Mouse (Mus musculus) urinary bladder, adult 2 months (tissue): ENCODE measurements at regions not wholly inside any gene's neighbourhood (a gene's known extent, or its start where the extent isn't known, plus 50 kb on each side); places are given as distances from the start of the nearest gene placed in this dataset.
A peak's percentile ranks its signal among the peaks of the same experiment; 100 is the strongest.
"Not testable (repeated sequence)": the region's sequence is repeated elsewhere in the genome, so short reads cannot be mapped to it uniquely, and the experiment has no call there.

ENCODE experiments used
- DNase-seq: peaks from one replicate; pipeline ENCODE4 v3.0.0; 2022; ENCODE audit warnings: low spot score

DNA sequence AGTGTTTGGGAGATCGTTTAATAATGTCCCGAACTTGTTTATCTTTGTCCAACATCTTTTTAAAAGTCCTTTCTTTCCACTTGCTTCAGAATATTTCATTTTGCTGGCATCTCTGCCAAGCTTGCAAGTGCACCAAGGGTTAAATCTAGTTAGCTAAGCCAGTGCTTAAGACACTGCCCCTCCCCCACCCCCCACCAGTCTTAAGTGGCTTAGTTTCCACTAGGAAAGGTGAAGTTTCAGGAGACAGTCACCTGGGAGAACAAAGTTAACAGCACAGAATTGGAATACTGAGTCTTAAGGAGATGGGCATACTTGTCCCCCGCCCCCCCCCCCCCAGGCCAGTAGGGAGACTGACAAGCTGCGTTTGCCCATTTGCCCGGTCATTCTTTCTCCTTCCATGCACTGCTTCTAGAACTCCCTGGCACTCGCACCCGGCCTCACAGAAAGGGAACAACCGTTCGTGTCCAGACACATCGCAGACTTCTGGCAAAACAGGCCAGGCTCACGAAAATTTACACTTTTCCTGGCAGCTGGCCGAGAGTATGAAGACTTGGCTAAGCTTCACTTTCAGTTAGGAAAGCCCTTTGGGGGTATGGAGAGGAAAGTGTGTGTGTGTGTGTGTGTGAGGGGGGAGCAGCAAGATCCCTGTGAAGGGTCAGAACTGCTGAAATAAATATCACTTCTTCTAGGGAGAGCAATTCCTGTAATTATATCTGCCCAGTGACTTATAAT, 219.2 kb downstream of the Bcl11a start:
- DNase-seq = peak; percentile 30

DNA sequence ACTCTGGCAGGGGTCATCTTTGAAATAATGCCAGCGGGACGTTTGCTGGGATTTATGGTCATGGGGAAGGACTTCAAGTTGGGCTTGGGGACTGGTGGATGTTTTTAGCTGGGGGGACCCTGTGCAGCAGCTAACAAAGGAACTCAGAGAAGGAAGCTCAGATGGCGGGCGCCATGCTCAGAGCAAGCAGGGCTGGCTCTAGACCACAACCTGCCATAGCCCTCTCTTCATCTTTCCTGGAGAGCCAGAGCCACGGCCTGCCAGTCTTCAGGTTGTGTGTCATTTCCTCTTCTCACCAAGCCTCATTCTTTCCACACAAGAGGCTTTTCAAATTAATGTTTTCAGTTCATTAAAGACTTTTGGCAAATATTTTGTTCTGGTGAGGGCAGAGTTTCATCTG, 219.9 kb downstream of the Bcl11a start:
- DNase-seq = no peak

- DNase-seq = no peak
Measured at GRCm38 (mm10) chr11:24300351-24300750, 222.5 kb downstream of the Bcl11a start.

DNA sequence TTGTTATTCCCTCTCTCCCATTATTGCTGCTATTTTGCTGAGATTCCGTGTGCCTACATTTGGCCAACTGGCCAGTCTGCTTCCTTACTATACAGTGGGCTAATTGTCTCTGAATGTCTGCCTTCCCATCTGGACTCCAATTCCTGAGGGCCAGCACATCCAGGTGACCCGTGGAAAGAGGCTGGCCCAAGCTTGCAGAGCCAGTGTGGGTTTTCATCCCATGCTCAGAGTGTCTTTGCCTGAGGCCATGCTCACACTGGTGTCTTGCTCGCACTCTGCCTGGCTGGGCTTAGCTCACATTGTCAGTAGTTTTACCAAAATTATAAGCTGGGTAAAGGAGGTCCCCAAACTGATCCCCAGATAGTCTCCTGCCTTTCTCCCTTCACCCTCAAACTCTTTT, 223.3 kb downstream of the Bcl11a start:
- DNase-seq = no peak

DNA sequence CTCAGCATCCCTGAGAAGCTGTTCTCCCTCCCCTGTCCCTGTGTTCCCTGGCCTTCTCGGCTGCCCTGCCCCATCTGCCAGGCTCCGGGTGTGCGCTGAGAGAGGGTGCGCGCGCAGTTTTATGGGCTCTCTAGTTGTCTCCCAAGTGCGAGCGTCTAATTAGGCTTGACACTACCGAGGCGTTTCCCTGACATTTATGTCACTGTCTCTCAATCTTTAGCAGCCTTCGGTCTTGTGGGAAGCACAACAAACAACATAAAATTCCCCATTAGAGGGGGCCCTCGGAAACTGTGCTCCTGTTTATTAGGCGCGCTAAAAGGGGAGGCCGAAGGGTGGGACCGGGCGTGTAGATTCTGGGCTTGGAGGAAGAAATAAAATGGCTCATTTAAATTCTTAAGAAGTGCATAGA, 227.3 kb downstream of the Bcl11a start:
- no peak for DNase-seq

GRCm38 (mm10) chr11:24305691-24306090, 227.8 kb downstream of the Bcl11a start:
- no peak for DNase-seq

DNA sequence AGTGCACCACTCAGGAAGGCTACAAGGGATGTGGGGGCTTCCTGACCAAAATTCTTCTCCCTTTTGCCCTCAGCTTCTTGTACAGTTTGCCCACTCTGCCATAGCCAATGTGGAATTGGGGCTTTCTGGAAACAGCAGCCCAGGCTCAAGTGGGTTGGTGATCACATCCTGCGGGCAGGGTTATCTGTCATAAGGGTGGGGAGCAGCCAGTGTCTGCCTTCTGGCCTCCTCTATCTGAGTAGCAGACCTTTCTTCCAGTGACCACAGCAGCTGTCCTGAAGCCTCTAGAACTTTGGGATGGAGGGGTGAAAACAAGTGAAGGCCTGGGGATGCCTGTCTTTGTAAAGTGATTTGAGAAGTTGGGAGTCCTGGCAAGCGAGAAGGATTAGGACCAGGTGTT, 228.2 kb downstream of the Bcl11a start:
- no peak for DNase-seq

- no peak for DNase-seq
Measured at GRCm38 (mm10) chr11:24307601-24308252, 229.9 kb downstream of the Bcl11a start.

DNA sequence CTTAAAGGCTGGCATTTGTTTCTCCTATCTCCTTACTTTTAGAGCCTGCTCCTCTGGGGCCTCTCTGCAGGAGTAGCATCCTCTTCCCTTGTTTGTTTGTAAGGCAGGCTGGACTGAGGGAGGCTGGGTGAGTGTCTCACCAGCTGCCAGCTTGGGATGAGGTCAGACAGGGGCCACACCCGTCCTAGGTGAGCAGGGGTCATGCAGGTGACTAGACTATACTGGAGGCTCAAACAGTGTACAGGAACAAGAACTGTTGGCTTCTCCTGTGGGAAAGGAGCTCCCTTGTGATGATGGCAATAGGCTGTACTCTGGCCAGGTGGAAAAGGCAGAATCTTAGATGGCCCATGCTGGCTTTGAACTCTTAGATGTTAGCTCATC, 230.4 kb downstream of the Bcl11a start:
- no peak for DNase-seq

DNA sequence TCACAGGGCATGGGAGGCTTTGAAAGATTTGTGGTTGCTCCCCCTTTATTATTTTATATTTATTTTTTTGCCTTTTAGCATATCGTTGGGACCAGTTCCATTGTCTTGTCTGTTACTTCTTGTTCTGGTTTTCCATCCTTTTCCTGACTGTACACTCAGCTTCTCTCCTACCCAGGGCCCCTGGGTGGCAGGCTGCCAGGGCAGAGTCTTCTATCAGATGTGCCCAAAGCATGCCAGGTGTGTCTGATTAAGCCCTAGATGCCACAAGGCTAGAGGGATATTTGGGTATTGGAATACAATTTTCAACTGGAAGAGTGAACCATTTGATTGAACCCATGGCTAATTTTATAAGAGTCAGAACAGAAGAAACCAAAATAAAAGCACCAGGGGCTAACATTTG, 236.2 kb downstream of the Bcl11a start:
- no peak for DNase-seq

- DNase-seq = no peak
Measured at GRCm38 (mm10) chr11:24315582-24315981, 237.7 kb downstream of the Bcl11a start.

DNA sequence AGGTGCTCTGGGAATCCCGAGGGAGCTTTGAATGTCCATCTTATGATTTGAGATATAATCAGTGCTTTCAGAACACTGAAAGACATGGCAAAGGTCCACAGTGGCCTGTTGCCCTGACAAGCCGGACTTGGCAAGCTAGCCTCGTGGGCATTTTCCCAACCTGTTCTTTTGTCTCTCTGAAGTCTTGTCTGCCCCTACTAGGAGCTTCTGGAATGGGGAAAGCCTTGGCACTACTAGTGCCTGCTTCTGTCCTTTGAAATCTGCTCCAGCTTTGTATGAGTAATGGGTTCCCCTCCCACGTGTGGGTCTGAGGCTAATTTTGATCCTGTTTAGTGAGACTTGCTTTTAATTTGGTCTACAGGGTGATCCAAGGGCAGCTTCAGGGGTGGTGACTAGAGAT, 238.3 kb downstream of the Bcl11a start:
- no peak for DNase-seq

DNA sequence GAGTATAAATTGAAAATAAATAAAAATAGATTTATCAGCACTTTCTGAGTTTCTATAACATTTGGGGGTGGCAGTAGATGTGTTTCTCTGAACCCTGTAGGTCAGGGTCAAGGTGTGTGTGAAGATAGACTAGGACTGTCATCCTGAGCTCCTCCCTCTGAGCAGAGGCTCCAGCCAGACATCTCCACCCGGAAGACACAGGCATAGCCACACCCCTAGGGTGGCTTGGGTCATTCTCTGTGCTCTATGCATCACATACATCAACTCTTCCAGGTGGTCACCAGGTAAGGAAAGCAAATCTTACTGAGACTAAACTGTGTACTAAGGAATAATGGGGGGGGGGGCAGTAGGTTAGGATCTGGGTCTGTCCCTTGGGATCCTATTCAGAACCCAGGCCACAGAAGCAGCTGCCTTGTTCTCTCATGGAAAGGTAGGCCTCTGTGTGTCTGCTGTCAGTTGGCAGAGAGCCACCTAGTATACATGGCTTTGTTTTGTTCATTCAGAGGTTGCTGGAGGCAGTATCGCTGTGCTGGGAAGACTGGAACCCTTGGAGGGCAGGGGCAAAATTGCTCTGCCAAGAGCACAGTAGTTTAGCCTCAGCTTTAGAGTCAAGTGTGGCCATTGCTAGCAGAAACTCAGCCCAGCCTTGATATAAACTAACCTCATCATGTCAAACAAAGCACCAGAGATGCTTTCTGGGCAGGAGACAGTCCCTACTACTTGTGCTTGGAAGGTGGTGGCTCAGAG, 240.3 kb downstream of the Bcl11a start:
- no peak for DNase-seq

- no peak for DNase-seq
Measured at GRCm38 (mm10) chr11:24319222-24319621, 241.4 kb downstream of the Bcl11a start.

- not testable (repeated sequence) for DNase-seq
Measured at GRCm38 (mm10) chr11:24322412-24322811, 244.6 kb downstream of the Bcl11a start.

GRCm38 (mm10) chr11:24328481-24328880, 250.6 kb downstream of the Bcl11a start:
- no peak for DNase-seq

DNA sequence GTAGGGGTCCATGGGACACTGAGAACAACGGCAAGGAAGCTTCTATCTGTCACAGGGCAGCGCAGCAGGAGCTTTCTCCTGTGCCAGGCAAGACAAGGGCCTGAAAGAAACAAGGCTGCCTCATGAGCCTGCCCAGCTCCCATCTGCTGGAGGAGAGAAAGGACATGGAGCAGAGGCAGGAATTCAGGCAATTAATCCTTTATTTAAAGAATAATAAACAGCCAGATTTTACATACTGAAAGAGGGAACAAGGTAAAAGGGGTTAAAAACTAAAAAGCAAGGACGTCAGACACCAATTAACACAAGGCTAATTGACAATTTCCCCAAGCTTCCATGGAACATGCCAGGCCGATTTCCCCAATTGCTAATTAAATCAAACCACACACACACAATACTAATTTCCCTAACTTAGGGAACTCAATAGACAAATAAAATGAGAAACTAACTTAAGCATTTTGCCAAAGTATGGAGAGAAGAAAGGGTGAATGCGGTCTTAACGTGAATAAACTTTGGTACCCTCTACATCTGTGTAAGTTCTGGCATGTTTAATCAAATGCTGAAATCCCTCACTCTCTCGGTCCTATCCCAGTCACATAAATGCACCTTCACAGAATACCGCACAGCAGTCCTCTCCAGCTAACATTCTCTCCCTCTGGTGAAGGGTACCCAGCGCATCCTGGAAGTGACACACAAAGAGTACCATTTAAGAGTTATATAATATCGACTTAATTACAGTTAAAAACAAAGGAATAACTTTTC, 252.7 kb downstream of the Bcl11a start:
- no peak for DNase-seq

DNA sequence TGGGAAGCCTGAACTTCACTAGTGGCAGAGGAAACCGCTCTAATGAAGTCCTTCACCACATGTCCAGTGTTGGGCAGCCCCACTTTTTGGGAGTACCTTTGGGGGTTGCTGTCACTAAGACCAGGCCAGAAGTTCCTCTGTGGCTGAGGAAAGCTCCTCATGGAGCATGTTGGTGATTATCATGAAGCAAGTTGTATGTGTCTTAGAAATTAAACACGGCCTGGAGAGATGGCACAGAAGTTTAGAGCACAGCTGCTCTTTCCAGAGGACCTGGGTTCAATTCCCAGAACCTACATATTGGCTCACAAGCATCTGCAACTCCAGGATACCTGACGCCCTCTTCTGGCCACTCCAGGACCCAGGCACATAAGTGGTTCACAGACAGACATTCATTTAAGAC, 254.4 kb downstream of the Bcl11a start:
- DNase-seq = no peak

DNA sequence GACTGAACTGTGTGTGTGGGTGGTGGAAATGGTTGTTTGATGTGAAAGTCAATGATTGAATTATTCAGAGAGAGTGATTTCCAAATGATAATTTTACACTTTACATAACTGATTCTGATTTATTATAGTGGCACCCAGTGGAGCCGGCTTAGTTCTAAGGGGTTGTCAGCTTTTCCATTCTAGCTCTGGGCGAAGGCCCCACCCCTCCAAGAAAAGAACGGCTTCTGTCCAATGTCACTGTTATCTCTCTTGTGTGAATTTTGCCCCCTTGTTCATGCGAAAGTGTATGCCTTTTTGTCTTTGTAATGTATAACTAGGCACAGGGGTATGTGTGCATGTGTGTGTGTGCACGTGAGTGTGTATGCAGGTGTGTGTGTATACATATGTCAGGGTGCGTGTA, 255.3 kb downstream of the Bcl11a start:
- DNase-seq = no peak

GRCm38 (mm10) chr11:24335256-24335655, 257.4 kb downstream of the Bcl11a start:
- DNase-seq = no peak

DNA sequence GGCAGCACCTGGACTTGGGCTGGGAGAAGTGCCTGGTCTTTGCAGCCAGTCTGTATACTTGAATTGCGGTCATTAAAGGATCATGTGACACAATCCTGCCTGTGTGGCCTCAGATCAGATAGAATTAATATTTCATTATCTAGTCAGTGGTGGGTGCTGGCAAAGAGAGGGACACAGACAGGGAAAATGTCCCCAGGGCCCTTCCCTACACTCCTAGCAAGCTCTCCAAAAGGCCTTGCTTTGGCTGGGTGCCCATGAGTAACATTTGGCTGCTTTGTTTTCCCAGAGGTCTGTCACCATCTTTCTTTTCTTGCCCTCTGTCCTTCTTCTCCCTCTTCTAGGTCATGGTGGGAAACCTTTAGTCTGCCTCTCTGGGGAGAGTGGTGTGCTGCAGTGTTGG, 260.3 kb downstream of the Bcl11a start:
- DNase-seq = no peak

DNA sequence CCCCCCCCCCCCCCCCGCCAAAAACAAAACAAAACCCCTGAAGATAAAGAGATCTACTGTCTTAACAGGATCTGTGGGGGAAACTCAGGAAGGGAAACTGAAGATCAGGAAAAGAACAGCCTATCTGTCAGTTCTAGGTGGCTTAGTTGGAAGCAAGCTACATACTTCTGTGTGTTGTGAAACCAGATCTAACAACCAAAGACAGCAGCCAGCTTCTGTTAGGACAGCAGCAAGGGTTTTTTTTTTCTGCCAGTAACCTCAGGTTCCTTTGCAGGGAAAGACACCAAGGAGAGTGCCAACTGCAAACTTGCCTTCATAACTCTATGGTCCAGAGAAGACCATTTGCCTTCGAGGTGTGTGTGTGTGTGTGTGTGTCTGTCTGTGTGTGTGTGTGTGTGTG, 261.2 kb downstream of the Bcl11a start:
- DNase-seq = no peak
